Mouse (Mus musculus): ENCODE measurements around the gene Foxp1. TPM values are rescaled to one million over a fixed set of nuclear protein-coding genes. Genes with fewer than 3 reads are reported as not detected.
A peak's percentile ranks its signal among the peaks of the same experiment; 100 is the strongest.

Gene Foxp1
- total RNA-seq, 1 experiment from 2014 or later: 77.4 TPM

DNA sequence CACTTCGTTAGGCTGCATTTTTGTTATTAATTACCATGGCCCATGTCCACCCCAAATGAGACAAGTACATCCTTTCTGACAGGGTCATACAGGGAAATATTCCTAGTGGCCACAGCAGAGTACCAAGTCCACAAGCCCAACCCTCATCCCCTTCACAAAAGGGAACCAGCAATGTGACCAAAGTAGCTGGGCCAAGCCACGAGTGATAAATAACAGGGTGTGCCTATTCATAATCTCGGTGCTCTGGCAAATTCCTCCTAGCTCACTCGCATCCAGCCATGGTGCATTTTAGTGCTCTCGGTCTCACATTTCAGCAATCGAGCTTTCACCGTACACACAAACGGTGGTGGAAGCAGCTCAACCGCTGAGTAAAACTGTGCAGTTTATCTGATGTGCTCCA is 119.6 kb downstream of the Foxp1 start:
- peak; percentile 39; the same call in 1 of the 2 replicates for ATAC-seq (replicated peaks; ENCODE audit: low read depth, poor library complexity, severe bottlenecking)

DNA sequence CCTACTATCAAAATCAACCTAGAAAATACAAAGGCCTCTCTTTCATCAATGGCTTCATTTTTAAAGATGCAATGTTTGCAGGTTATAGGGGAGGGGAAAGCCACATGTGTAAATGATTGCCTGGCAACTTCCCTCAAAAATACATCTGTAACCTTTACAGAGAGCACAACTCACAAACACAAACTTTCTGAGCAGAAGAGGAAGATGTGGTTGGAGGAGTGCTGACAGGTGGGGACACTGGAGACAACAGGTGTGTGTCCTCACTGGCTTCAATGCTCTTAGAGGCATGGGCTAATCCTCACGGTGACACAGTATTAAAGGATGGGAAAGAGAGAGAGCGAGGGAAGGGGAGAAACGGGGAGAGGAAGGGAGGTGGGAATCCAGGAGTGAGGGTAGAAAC is 120.2 kb downstream of the Foxp1 start:
- ATAC-seq (replicated peaks; ENCODE audit: low read depth, poor library complexity, severe bottlenecking): no peak

DNA sequence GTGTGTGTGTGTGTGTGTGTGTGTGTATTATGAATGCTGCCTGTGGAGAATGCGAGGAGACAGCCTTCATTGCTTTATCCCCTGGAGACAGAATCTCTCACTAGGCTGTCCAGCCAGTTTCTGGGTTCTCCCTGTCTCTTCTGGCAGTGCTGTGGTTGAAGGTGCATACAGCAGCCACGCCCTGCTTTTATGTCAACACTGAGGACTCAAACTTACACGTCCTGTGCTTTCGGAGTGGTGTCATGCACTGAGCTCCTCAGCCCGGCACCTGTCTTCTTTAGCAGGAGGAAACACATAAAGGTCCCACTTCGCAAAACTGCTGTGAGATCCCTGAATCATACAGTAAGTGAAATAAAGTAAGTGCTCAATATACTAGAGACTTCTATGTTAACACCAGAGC is 120.7 kb downstream of the Foxp1 start:
- ATAC-seq (replicated peaks; ENCODE audit: low read depth, poor library complexity, severe bottlenecking): no peak

DNA sequence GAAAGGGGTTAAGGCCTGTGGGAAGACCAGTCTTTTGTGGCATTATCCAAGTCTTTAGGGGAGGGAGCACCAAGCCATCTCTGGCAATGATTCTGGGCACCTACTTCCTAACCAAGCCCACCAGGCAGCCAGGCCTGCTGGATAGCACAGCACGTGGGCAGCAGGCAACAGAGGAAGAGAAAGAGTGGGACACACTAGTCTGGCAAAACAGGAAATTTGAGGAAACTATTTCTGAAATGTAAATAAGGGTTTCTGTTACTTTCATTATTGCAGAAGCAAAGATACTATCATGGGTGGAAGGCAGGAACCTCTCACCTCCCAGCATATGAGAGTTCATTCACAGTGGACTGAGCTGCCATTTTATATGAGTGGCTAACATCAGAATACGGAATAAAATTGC is 121.3 kb downstream of the Foxp1 start:
- ATAC-seq (replicated peaks; ENCODE audit: low read depth, poor library complexity, severe bottlenecking): peak; percentile 37

DNA sequence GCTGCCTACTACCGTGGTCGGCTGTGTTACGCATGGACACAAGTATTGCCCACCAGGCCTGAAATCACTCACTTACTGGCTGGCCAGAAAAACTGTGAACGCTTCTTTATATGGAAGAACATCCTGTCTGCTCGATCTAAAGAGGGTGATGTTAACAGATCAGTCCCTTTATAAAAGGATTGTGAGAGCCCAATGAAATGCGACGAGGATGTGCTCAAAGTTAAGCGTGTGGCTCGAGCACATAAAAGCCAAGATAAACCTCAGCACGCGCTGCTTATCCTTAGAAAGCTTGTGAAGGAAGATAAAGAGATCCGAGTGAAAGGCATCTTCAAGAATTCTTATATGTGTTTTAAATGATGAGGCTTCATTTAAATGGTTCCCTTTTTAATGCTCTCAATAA is 126.8 kb downstream of the Foxp1 start:
- no peak for ATAC-seq (replicated peaks; ENCODE audit: low read depth, poor library complexity, severe bottlenecking)

DNA sequence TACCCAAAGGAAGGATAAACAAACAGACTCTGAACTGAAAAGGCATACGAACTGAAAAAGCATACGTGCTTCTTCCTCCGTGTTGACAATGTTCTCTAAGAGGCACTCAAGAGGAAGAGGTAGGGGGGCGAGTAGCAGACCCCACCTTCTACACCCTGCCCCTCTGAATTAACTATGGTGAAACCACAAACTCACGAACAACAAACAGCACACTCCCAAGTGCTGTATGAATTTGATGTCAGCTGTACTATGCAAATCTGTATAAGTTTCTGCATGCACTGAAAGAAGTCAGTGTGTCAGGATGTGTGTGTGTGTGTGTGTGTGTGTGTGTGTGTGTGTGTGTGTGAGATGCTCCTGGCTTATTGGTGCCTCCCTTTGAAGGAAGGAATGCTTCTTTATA is 127.7 kb downstream of the Foxp1 start:
- no peak for ATAC-seq (replicated peaks; ENCODE audit: low read depth, poor library complexity, severe bottlenecking)

DNA sequence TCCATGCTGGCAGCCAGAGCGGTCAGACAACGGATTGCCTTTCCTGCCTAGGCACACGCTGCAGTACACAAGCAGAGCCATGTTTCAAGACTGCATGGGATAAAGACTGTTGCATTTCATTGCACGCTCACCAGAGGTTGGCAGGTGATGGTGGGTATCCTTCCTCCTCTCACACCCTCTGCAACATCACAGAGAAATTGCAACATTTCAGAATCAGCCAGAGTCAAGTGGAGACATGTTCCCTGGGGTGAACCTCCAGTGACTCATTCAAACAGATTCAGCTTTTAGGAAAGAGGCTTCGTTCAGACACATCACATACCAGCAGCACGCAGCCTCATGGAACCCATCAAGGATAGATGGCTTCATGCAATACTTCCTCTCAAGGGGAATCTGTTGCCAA is 130.0 kb downstream of the Foxp1 start:
- no peak for ATAC-seq (replicated peaks; ENCODE audit: low read depth, poor library complexity, severe bottlenecking)

DNA sequence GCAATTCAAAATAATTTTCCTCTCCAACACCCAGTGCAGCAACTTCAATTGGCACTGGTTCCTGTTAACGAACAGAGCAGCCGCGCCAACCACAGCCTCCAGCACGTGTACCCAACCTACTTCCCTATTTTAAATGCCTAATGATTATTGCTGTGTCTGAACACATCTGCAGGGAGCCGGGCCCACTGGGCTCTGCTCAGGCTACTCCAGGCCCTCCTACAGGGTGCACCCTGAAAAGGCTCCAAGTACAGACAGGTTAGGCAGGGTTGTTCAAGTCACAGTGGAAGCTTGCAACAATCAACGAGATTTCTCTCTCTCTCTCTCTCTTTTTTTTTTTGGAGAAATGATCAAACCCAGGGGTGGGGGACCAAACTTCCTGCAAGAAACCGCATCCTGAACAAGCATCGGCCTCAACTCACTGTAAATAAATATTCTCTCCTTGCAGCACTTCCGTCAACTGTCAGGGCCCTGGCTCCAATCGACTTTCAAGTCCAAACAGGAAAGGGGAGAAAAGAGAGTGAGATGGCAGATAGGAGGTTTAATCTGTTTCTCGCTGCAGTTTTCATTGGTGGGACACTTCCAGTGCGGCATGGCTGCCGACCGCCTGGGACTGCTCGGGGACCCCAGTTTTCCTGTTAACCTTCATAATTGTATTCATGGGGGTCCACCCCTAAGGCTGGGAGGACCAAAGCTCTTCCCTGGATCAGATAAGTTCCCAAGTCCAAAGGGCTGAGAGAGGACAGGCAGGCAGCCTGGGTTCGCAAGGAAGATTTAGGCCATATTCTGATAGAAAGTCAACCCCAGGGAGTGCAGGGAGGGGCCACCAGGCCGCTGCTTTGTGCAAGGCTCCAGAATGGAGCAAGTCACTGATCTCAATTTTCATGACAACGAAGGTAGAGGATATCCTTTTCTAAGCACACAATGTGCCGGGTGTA is 133.5 kb downstream of the Foxp1 start:
- peak; percentile 87 for ATAC-seq (replicated peaks; ENCODE audit: low read depth, poor library complexity, severe bottlenecking)

DNA sequence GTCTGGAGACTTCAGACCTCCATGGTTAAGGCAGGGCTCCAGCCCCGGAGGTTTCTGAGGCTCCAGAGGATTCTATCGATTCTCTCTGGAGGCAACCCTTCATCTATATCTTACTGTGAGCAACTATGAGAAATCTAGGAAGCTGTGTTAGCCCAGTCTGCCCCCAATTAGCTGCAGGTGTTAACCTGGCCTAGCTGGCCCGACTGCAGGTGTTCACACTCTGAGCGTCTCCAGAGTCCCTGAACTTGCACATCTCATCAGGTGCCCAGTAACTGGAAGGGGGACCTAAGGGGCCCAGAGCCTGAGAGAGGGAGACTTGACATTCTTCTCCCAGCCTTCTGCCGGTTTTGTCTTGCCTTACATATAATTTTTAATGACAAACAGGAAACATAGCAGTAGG is 134.5 kb downstream of the Foxp1 start:
- ATAC-seq (replicated peaks; ENCODE audit: low read depth, poor library complexity, severe bottlenecking): no peak

DNA sequence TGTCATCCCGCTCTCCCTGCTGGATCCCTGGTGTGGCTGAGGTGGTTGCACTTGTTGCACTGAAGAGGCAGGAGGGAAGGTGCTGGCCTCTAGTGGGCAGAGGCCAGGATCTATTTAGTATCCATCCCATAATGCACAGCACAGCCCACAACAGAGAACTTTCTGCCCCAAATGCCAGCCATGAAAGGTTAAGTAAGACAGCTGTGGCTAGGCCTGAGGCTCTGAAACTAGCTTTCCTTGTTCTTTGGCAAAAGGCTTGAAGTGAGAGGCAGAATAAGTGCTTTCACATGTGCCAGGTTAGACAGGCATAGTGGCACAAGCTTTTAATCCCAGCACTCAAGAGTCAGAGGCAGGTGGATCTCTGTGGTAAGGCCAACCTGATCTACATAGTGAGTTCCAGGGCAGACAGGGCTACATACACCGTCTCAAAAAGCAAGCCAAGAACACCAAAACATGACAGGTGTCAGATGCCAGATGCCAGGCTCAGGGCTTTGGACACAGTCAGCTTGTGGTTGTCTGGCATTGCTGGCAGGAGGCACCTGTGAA is 137.4 kb downstream of the Foxp1 start:
- ATAC-seq (replicated peaks; ENCODE audit: low read depth, poor library complexity, severe bottlenecking): no peak

DNA sequence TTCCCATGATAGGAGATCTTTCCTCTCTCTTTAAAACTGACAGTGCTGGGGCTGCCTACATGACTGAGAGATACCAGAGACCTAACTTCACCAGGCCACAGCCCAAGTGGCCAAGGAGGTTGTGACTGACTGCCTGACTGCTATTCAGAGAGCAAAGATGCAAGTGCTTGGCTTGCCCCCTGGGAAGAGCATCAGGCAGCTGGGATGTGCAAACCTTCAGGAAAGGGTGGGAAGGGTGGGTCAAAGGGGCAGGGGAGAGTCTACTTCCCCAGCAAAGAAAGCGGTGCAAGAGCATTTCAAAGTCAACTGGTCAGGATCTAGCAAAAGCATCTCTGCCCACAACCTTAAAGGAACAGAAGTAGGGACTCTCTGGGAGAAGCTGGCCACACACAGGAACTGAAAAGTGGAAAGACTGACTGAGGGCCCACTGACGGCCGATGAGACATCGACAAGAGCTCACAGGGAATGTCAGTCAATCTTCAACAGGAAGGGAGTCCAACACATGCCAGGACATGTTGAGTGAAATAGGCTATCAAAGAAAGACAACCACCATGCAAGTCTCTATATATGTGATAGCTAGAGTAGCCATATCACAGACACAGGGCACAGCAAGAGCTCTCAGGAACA is 138.6 kb downstream of the Foxp1 start:
- no peak for ATAC-seq (replicated peaks; ENCODE audit: low read depth, poor library complexity, severe bottlenecking)

DNA sequence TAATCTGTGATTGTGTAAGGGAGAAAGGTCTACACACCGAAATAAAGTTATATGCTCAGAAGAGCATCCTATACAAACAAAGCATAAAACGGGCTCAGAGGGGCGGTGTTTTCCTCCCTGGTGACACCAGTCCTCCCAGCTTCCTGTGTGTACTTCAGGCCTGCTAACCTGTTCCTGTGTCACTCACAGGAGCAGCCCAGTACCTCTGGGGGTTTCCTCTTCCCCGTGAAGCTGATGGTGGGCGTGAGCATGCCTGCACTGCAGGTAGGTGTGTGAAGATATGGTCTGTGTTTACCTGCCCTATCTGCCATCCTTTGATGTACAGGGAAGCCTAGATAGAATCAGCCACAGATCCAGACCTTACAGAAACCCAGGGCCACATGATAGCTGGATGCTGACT is 142.4 kb downstream of the Foxp1 start:
- no peak for ATAC-seq (replicated peaks; ENCODE audit: low read depth, poor library complexity, severe bottlenecking)

DNA sequence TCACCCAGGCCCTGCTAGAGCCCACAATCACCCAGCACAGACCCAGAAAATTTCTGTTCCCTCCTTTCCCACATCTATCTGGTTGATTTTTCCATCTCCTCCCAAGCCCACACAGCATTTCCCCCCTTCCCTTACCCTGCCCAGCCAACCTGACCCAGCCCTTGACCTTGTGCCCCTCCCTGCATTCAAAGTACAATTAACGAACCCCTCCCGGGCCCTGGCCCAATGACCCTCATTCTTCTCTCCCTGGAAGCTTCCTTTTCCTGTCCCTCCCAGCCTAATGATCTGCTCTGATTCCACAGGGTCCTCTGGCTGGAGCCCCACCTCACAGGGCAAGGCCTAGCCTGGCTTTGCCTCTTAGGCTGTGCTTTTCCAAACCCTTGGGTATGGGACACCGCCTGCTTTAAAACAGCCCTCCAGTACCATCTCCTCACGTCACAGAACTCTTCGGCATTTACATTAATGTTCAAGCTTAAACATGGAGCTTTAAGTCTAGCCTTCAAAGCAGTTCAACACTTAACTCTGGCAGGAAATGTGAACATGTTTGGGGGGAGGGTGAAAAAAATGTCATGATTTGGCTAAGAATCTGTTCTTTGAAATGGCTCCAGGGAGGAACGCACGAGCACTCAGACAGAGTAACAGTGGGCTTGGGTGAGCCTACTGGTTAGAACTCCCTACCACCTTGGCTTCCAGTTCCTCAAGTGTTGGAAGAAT is 143.4 kb downstream of the Foxp1 start:
- no peak for ATAC-seq (replicated peaks; ENCODE audit: low read depth, poor library complexity, severe bottlenecking)

DNA sequence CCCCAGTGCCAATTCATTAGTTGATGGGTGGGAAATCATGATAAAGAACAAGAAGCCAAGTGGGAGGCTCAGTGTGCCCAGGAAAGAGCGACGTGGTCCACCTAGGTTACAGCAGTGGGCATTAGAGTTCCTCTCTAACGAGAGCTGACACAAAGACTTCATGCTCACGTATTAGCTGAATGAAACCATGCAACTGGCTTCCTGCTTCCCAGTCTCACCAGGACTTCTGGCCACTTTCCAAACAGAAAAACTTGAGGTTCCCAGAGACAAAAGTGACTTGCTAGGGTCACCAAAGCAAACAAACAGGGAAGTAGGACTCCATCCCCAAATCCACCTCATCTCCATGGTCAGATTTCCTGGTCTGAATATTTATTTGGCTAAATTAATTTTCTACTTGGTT is 144.8 kb downstream of the Foxp1 start:
- no peak for ATAC-seq (replicated peaks; ENCODE audit: low read depth, poor library complexity, severe bottlenecking)

DNA sequence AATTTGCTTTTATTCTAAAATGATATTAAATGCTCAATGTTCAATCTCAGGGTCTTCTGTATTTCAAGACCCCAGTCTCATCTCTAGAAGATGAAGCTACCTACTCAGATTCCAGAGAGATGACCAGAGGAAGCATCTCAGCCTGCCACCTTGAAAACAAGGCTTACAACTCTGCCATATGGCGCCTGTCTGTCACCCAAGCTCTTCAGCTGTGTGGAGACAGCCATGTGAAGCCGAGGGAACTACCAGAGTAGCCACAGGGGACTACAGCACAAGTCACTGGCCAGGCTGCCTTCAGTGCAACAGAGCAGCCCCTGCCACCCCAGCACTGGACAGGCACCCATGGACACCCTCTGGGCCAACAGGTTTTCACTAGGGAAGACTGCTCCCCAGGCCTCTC is 145.4 kb downstream of the Foxp1 start:
- ATAC-seq (replicated peaks; ENCODE audit: low read depth, poor library complexity, severe bottlenecking): no peak

DNA sequence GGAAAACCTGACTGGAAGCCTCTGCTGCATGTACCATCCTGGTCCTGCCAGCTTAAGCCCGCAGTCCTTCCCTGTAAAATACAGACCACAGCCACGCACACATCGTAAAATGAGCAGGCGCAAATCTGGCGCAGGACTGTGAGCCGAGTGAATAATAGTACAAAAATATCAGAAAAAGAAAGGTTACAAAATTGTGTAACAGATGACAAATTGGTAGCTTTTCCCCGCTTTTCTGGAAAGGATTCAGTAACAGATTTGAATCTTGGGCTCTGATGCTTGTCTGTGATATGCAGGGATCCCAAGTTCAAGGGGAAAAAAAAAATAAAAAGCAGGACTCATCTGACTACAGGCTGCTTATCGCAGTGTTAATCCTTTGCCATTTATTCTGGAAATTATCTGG is 145.8 kb downstream of the Foxp1 start:
- no peak for ATAC-seq (replicated peaks; ENCODE audit: low read depth, poor library complexity, severe bottlenecking)

DNA sequence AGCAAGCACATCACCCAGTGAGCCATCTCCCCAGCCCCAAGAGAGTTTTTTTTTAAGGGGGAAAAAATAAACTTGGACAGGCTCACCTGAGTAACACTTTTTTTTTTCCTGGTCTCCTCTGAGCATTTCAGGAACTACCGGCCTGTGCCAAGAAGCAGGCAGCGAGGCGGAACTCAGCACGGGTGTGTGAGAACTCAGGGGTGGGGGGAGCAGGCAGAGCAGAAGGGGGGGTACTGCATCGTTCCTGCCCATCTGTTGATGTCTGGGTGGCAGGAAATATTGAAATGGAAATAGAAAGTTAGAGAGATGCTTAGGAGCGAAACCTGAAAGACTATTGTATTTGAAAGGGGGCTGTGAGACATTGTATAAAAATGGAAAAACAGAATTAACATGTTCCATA is 146.7 kb downstream of the Foxp1 start:
- peak; percentile 41 for ATAC-seq (replicated peaks; ENCODE audit: low read depth, poor library complexity, severe bottlenecking)

DNA sequence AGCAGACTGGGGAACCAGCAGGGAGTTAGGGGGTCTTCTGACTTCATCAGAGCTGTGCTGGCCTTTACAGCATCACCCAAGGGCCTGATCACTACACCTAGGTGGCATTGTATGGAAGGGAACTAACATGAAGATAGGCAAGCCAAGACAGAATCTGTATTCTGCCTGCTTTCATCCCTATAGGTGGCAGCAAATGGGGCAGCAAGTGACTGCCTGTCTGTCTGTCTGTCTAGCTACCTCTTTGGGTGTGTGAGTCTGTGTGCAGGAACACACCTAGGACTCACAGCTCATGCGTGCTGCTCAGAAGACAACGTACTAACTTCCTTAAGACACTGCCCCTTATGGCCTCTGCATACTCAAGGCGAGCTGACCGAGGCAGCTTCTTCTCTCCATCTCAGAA is 147.1 kb downstream of the Foxp1 start:
- ATAC-seq (replicated peaks; ENCODE audit: low read depth, poor library complexity, severe bottlenecking): no peak

DNA sequence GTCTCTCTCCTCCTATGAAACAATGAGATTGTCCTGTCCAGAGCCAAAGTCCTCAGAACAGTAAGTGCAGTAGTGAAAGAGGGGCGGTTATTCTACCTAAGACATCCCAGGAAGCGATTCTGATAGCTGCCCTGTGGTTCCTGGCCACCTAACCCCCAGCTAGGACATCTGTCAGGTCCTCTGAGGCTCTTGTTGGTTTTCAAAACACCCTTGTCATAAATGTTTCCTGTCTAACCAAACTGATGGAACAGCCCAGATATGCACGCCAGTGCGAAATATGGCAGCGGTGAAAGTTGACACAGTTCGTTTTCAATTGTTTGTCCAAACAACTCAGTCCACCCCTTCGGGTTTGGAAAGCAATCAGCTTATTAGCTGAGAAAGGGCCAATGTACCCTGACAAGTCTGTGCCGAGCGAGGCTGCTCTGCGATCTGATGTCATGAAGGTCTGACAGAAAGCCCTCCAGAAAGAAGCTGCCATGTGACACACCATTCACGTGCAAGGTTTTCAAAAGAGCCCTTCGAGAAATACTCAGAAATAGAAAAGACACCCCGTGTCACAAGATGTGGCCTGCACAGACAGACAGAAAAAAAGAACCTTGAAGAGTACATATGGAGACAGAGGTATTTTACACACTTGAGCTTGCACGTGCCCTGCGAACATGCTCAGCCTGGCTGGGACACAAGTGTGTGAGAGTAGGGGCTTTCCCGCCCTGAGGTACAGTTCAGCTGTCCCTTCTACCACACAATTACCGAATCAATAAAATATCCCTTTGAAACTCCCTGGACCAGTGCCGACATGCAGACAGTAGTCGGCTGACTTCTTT is 147.9 kb downstream of the Foxp1 start:
- ATAC-seq (replicated peaks; ENCODE audit: low read depth, poor library complexity, severe bottlenecking): peak; percentile 64

DNA sequence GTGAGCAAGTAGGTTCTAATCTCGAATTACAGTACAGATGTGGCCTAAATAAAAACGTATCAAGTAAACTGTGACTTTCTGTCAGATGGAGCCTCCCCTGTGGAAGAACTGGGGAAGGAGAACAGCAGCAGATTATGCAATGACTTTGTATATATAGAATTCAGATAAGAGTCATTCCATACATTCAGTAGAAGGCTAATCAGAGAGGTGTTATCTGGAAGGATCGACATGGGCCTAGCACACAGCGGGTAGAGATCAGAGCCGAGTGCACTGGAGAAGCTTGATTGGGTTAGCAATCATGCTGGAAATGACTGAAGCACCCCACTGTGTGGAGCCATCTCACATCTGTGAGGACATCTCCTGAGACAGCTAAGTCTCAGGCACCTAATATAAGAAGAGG is 150.1 kb downstream of the Foxp1 start:
- no peak for ATAC-seq (replicated peaks; ENCODE audit: low read depth, poor library complexity, severe bottlenecking)

Data from common myeloid progenitor, adult 5-6 weeks (primary cell).